Mouse (Mus musculus) spleen, postnatal 14 days (tissue): ENCODE measurements around the gene Vmn2r8.
"Not testable (repeated sequence)": the region's sequence is repeated elsewhere in the genome, so short reads cannot be mapped to it uniquely, and the experiment has no call there.

ENCODE experiments used
- DNase-seq, 2 experiments: peaks; one replicate each; pipeline ENCODE4 v3.0.0; 2021 to 2022; ENCODE audit warnings: low spot score in 2 of 2

The Vmn2r8 gene

GRCm38 (mm10) chr5:108808750-108809149, at the start of gene Vmn2r8:
Gene Vmn2r8, minus strand, starts transcription at chr5:108808850.
- DNase-seq, result not testable (repeated sequence)

GRCm38 (mm10) chr5:108852501-108852900, 43.9 kb upstream of the Vmn2r8 start, which contains the start of gene Vmn2r9:
Gene Vmn2r9, minus strand, starts transcription at chr5:108852601.
- not testable (repeated sequence) for DNase-seq

GRCm38 (mm10) chr5:108849466-108849865, 40.8 kb upstream of the Vmn2r8 start:
- DNase-seq, result no peak

GRCm38 (mm10) chr5:108836156-108836555, 27.5 kb upstream of the Vmn2r8 start:
- DNase-seq, result no peak

- DNase-seq, result no peak
These were observed 14.6 kb upstream of the Vmn2r8 start for GRCm38 (mm10) chr5:108823276-108823675.

- DNase-seq, result no peak
These were observed 5.0 kb downstream of the Vmn2r8 start for GRCm38 (mm10) chr5:108803646-108804045.

GRCm38 (mm10) chr5:108795263-108795662, 13.4 kb downstream of the Vmn2r8 start, which contains the start of gene Tmed11:
Gene Tmed11, minus strand, starts transcription at chr5:108795363.
- not testable (repeated sequence) for DNase-seq

- DNase-seq, result not testable (repeated sequence)
These were observed 18.3 kb downstream of the Vmn2r8 start for GRCm38 (mm10) chr5:108790385-108790784.

GRCm38 (mm10) chr5:108774630-108775306, 33.9 kb downstream of the Vmn2r8 start, which contains the start of gene Rnf212:
Gene Rnf212, minus strand, starts transcription at chr5:108774982.
- DNase-seq, result no peak

- no peak for DNase-seq
These were observed 48.6 kb downstream of the Vmn2r8 start for GRCm38 (mm10) chr5:108760002-108760401.

- DNase-seq, result no peak
These were observed 50.3 kb downstream of the Vmn2r8 start for GRCm38 (mm10) chr5:108758396-108758795.

GRCm38 (mm10) chr5:108751258-108751657, 57.4 kb downstream of the Vmn2r8 start:
- DNase-seq, result not testable (repeated sequence)

- DNase-seq, result no peak
These were observed 58.1 kb downstream of the Vmn2r8 start for GRCm38 (mm10) chr5:108750328-108751210.

GRCm38 (mm10) chr5:108744629-108745028, 64.0 kb downstream of the Vmn2r8 start:
- DNase-seq, result no peak

GRCm38 (mm10) chr5:108743856-108744255, 64.8 kb downstream of the Vmn2r8 start:
- DNase-seq, result no peak

GRCm38 (mm10) chr5:108742596-108742995, 66.1 kb downstream of the Vmn2r8 start:
- DNase-seq, result no peak

GRCm38 (mm10) chr5:108741844-108742243, 66.8 kb downstream of the Vmn2r8 start:
- DNase-seq, result no peak
